Mouse (Mus musculus) kidney, adult 2 months (tissue): ENCODE results near the gene Timm29.

Experiments used
- CTCF ChIP-seq: fragments of 200-500 bp; conservative IDR thresholded peaks from 2 replicates; pipeline ENCODE4 v1.5.1; 2011; ENCODE audit warnings: low read depth, mild to moderate bottlenecking, control low read depth, low read length, moderate library complexity, mixed read lengths; ENCODE audit not compliant: insufficient read depth, insufficient read length
- POLR2A ChIP-seq: fragments of 200-500 bp; IDR thresholded peaks from one replicate; pipeline ENCODE4 v1.6.1; 2011; ENCODE audit warnings: low read depth, low read length, control low read depth

GRCm38 (mm10) chr9:21593122-21593721 is 700 bp downstream of the Timm29 start:
- TF ChIP-seq CTCF (no peak), POLR2A (no peak)
